Mouse (Mus musculus): ENCODE measurements around the gene Cdc42se1.

DNA sequence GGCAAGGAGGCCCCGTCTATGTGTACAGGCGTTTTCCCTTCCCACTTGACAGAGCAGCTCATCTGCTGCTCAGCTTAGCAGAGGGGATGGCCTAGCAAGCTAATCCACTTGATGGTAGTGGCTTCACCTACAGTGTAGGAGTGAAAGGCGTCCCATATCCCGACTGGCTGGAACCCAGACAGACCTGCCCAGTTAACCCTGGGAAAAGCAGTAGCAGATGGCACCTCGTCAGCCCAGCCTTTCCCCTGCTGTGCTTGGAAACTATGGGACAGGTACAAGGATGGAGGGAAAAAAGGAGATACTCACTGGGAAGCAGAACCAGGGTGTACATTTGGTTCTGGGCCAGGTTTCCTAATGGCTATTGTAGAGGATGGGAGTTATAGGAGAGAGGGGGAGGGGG lies 21.8 kb downstream of the Cdc42se1 start:
- TF ChIP-seq CTCF (IDR thresholded peaks at IDR 0.05; ENCODE audit: low read depth, low read length) (no peak), POLR2A (IDR thresholded peaks at IDR 0.05; ENCODE audit: borderline replicate concordance, low read depth, low read length) (no peak)

Measured in bone marrow macrophage, adult 2 months (primary cell).